Mouse (Mus musculus) hindbrain, embryonic 16.5 days (tissue): ENCODE measurements around the gene Gpx2. TPM values are rescaled to one million over a fixed set of nuclear protein-coding genes. Genes with fewer than 3 reads are reported as not detected.
A peak's percentile ranks its signal among the peaks of the same experiment; 100 is the strongest.

Experiments
- ATAC-seq: fragments of 200-750 bp; cut with Nextera tagmentation; 2 replicates; pipeline ENCODE4 v1.8.0; 2017; ENCODE audit warnings: moderate TSS enrichment, moderate library complexity
- H3K27ac ChIP-seq: fragments of 300-500 bp; sonication (generic); 2 replicates; pipeline ENCODE4 v1.5.1; 2014; ENCODE audit warnings: low read depth, mild to moderate bottlenecking, control low read depth, low read length, moderate library complexity
- H3K27me3 ChIP-seq: fragments of 300-500 bp; sonication (generic); replicated peaks from 2 replicates; pipeline ENCODE4 v1.6.1; 2014; ENCODE audit warnings: low read length; ENCODE audit not compliant: control insufficient read depth, insufficient read depth
- H3K36me3 ChIP-seq: fragments of 300-500 bp; sonication (generic); 2 replicates; pipeline ENCODE4 v1.6.1; 2014; ENCODE audit warnings: mild to moderate bottlenecking, low read length, moderate library complexity, mixed read lengths; ENCODE audit not compliant: control insufficient read depth, insufficient read depth
- H3K4me1 ChIP-seq: fragments of 300-500 bp; sonication (generic); 2 replicates; pipeline ENCODE4 v1.6.1; 2014; ENCODE audit warnings: low read depth, low read length; ENCODE audit not compliant: control insufficient read depth, insufficient read depth
- H3K4me2 ChIP-seq: fragments of 300-500 bp; sonication (generic); 2 replicates; pipeline ENCODE4 v1.6.1; 2014; ENCODE audit warnings: mild to moderate bottlenecking, low read length, control low read depth, moderate library complexity
- H3K4me3 ChIP-seq: fragments of 300-500 bp; sonication (generic); 2 replicates; pipeline ENCODE4 v1.5.1; 2014; ENCODE audit warnings: mild to moderate bottlenecking, low read length, control low read depth, moderate library complexity
- H3K9ac ChIP-seq: fragments of 300-500 bp; sonication (generic); 2 replicates; pipeline ENCODE4 v1.6.1; 2014; ENCODE audit warnings: low read depth, mild to moderate bottlenecking, control low read depth, low read length, moderate library complexity
- H3K9me3 ChIP-seq: fragments of 300-500 bp; sonication (generic); 2 replicates; pipeline ENCODE4 v1.6.1; 2014; ENCODE audit warnings: mild to moderate bottlenecking, low read length, moderate library complexity; ENCODE audit not compliant: control insufficient read depth
- WGBS: fragments of 180-500 bp; shearing (Covaris S2); extraction: QIAGEN DNeasy Blood & Tissue Kit; methylation state at CpG from one replicate; pipeline ENCODE4 v1.1.7; 2014; 5-methylcytosine and 5-hydroxymethylcytosine counted together
- polyA plus RNA-seq: library from polyadenylated mRNA; unstranded; fragments of >200 nt; fragmentation: Nextera tagmentation; extraction: Ambion mirVana; gene quantifications from 2 replicates; pipeline ENCODE4 v1.2.1, GENCODE M21; 2015

Gpx2 gene
- polyA plus RNA-seq, 1 experiment from 2014 or later, result 0.20 TPM

DNA sequence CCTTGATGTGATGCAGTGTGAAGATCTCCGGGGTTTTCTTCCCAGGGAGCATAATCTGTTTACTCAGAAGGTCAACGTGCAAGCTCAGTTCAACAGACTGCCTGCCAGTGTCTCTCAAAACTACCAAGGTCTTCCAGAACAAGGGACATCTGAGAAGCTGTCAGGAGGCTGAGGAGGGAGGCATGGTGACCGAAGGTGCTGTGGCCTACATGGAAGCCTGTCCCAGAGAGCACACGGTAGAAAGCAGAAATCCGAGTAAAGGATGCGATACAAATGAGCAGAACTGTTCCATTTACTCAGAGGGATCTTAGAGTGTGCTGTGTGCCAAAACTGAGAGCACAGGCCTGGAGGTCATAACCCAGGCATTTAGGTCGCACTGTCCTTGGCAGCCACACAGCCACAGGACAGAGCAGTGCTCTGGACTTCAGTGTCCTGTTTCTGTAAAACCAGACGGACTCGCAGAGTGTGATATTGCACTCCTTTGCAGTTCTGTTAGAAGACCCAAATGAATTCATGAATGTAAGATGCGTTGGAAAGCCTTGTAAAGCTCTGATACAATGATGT lies 11.2 kb downstream of the Gpx2 start:
- H3K27ac ChIP-seq, result no peak overlapping the region
- no peak overlapping the region for H3K9ac ChIP-seq
- no peaks in the 10 kb centered on the region for H3K36me3 ChIP-seq
- H3K4me1 ChIP-seq, result no peaks in the 10 kb centered on the region
- no peaks in the 10 kb centered on the region for H3K9me3 ChIP-seq
- no peak overlapping the region for H3K4me3 ChIP-seq
- 74% methylated on average over 10 of the region's 10 CpGs for WGBS
- no peaks in the 10 kb centered on the region for H3K27me3 ChIP-seq
- ATAC-seq, result no peak
- H3K4me2 ChIP-seq, result no peak overlapping the region

DNA sequence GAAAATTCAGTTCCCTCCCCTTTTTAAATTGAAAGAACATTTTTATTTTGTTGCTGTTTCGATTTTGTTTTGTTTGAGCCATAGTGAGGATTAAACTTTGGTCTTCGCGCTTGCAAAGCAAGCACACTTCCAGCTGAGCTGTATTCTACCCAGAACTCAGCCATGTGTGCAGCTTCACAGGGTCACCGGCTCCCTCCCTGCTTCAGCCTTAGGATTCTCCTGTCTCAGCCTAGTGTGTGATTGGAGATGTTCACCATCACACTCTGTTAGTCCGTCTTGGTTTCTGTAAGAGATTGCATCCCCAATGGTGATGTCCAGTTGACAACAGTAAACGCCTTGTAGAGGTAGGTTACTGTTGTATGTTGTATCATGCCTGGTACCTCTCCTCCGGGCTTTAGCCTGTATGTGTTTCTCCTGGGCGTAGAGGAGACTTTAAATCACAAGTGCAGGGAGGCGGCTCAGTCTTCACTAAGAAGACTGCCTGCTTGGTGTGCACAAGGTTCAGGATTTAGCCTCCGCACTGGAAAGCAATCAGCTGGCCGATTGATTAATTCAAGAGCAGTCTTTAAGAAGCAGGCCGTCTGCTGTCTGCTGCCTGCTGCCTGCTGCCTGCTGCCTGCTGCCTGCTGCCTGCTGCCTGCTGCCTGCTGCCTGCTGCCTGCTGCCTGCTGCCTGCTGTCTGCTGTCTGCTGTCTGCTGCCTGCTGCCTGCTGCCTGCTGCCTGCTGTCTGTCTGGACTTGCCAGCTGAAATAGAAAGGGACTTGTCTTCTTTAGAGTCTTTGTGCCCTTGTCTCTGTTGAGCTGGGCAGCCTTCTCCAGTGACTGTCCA lies 14.5 kb downstream of the Gpx2 start:
- Histone ChIP-seq H3K9me3 (no peaks in the 10 kb centered on the region), H3K9ac (no peak overlapping the region), H3K4me3 (no peak overlapping the region), H3K4me2 (no peak overlapping the region), H3K4me1 (no peaks in the 10 kb centered on the region), H3K27me3 (no peaks in the 10 kb centered on the region), H3K27ac (peak overlapping the region; percentile 46), H3K36me3 (no peaks in the 10 kb centered on the region)
- ATAC-seq, result peak; percentile 56; the same call in 1 of the 2 replicates
- 62% methylated on average over 12 of the region's 12 CpGs for WGBS

DNA sequence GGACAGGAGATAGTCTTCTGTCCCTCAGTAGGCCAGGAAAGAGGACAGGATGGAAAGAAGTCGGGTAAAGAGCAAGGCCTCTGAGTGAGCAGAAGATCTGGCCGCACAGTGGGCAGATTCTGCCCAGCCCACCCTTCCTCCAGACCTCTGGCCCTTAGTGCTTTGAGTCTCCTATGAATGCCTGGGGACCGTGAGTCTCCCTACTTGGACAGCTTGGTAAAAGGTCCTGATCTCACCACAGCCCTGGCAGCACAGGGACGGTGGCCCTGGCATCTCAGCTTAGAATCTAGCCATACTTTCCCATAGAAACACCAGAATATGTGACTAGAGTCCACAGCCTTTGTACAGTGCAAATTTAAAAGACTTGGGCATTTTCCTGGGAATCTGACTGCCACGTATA lies 15.4 kb downstream of the Gpx2 start:
- Histone ChIP-seq H3K4me2 (no peak overlapping the region), H3K9ac (no peak overlapping the region), H3K27me3 (no peaks in the 10 kb centered on the region), H3K36me3 (no peaks in the 10 kb centered on the region), H3K4me1 (no peaks in the 10 kb centered on the region), H3K27ac (no peak overlapping the region), H3K4me3 (no peak overlapping the region), H3K9me3 (no peaks in the 10 kb centered on the region)
- 73% methylated on average over 5 of the region's 5 CpGs for WGBS
- ATAC-seq, result no peak

DNA sequence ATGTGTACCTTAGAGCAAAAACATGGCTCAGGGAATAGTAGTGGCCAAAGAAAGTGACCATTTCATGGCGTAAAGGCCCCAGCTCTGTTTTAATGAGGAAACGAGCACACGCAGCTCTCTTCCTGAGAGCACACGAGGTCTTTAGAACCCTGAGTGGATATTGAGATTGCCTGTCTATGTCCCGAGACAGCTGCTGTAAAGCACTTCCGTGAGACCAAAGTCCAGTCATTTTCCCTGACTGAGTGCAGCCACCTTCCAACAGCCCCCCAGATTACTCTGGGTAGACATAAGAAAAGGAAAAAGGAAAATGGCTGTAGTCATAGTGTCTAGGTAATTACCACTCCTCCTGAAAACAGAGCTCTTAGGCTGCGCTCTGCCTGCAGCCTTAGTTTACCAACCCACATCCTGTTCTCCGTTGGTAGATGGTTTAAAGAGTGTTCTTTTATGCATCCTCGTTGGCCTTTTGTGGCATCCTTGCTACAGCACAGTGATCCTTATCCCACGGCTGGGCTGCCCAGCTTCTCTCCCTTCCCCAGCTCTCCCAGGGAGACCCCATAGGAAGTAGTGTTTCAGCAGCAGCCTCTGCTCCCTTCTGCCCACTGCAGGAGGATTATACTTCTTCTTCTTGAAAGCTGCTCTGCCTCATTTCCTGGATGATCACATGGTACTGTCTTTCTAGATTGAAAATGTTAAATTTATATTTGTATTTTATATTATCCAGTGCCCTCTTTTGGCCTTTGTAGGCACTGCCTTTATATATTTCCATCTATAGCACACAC lies 16.9 kb downstream of the Gpx2 start:
- H3K4me3 ChIP-seq, result no peak overlapping the region
- ATAC-seq, result no peak
- no peak overlapping the region for H3K27ac ChIP-seq
- H3K4me2 ChIP-seq, result no peak overlapping the region
- H3K9ac ChIP-seq, result no peak overlapping the region
- H3K27me3 ChIP-seq, result no peaks in the 10 kb centered on the region
- H3K36me3 ChIP-seq, result no peaks in the 10 kb centered on the region
- H3K9me3 ChIP-seq, result no peaks in the 10 kb centered on the region
- WGBS, result 88% methylated on average over 10 of the region's 10 CpGs
- H3K4me1 ChIP-seq, result no peaks in the 10 kb centered on the region

DNA sequence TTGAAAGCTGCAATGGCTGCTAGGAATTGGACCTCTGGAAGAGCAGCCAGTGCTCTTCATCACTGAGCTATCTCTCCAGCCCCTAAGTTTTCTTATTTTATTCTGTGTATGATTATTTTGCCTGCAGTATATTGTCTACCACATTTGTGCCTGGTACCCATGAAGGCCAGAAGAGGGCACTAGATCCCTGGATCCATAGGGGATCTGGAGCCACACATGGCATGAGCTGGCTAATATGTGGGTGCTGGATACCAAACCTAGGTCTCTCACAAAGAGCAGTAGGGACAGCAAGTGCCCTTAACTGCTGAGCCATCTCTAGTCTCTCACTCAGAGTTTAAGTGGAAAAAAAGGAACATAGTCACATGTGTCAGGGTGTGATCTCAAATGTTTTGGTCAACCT lies 17.5 kb downstream of the Gpx2 start:
- H3K9me3 ChIP-seq, result no peaks in the 10 kb centered on the region
- ATAC-seq, result no peak

DNA sequence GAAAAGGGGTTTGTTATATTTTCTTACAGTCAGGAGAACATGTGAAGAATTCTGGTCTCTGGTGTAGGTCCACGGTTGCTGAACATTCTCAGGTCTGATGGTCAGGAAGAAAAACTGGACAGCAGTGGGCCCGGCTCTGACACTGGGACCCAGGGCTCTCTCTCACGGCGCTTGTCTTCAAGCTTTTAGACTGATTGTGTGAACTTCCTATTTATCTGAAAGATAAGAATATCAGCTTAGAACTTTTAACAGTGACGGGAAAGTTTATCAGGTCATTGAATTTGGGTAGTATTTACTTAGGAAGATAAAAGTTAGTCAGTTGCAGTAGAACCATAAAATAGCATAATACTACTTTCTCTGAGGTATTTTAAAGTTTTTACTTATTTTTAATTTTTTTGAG lies 18.5 kb downstream of the Gpx2 start:
- 94% methylated on average over 5 of the region's 5 CpGs for WGBS
- Histone ChIP-seq H3K27me3 (no peaks in the 10 kb centered on the region), H3K4me3 (no peak overlapping the region), H3K9me3 (no peaks in the 10 kb centered on the region), H3K27ac (no peak overlapping the region), H3K36me3 (no peaks in the 10 kb centered on the region), H3K4me1 (no peaks in the 10 kb centered on the region), H3K9ac (no peak overlapping the region), H3K4me2 (no peak overlapping the region)
- ATAC-seq, result no peak

More for the DNA sequence above, 17.5 kb downstream of the Gpx2 start:
- Histone ChIP-seq H3K27me3 (no peaks in the 10 kb centered on the region), H3K4me3 (no peak overlapping the region), H3K9ac (no peak overlapping the region), H3K4me2 (no peak overlapping the region), H3K4me1 (no peaks in the 10 kb centered on the region), H3K36me3 (no peaks in the 10 kb centered on the region), H3K27ac (no peak overlapping the region)

DNA sequence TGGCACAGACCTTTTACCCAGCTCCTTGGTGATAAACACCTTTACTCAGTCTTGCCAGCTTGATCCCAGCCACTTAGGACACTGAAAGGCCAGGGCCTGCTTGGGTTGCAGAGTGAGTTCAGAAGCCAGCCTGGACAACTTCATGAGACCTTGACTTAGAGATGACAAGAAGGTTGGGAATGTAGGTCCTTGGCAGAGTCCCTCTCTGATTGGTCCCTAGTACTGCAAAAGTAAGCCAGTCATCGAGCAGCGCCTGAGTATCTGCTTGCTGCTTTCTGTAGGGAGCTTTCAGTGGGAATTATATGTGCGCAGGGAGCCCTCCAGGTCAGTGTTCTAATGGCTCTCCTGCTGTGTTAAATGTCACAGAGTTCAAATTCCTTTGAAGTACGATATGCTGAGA lies 20.2 kb downstream of the Gpx2 start:
- Histone ChIP-seq H3K27me3 (no peaks in the 10 kb centered on the region), H3K4me1 (no peaks in the 10 kb centered on the region), H3K9ac (no peak overlapping the region), H3K4me3 (no peak overlapping the region), H3K27ac (no peak overlapping the region), H3K4me2 (no peak overlapping the region), H3K9me3 (no peaks in the 10 kb centered on the region), H3K36me3 (no peaks in the 10 kb centered on the region)
- 67% methylated on average over 4 of the region's 4 CpGs for WGBS
- no peak for ATAC-seq

DNA sequence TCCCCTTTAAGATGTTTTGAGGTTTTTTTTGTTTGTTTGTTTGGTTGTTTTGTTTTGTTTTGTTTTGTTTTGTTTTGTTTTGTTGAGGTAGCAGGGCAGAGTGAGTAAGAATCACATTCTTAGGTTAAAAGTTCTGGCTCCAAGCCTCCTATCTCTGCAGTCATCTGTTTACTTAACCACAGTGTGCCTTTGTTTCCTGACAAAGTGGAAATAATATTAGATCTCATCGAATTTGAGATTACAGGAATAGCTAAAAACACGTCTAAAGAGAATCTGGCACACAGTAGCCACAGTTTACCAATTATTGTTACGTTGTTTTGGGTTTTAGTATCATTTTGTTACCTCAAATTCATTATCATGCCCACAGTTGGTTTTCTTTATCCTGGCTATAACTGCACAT lies 20.7 kb downstream of the Gpx2 start:
- Histone ChIP-seq H3K27ac (no peak overlapping the region), H3K36me3 (no peaks in the 10 kb centered on the region), H3K9ac (no peak overlapping the region), H3K4me3 (no peak overlapping the region), H3K27me3 (no peaks in the 10 kb centered on the region), H3K4me2 (no peak overlapping the region), H3K4me1 (no peaks in the 10 kb centered on the region), H3K9me3 (no peaks in the 10 kb centered on the region)
- 88% methylated on average over 3 of the region's 3 CpGs for WGBS
- no peak for ATAC-seq

DNA sequence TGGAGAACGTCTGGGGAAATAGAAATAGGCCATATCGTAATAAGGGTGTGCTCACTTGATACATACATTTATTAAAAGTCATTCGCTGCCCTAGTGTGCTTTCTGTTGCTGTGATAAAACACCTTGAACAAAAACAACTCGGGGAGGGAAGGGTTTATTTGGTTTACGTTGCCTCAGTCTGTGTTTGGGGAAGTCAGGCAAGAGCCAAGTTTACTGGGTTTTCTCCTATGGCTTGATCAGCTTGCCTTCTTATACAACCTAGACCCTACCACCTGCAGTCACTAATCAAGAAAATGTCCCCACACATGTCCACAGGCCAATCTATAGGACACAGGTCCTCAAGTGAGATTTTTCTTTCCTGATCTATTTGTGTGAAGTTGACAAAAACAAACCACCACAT lies 23.8 kb downstream of the Gpx2 start:
- Histone ChIP-seq H3K4me1 (no peaks in the 10 kb centered on the region; the same call in 1 of the 2 replicates), H3K4me3 (no peak overlapping the region), H3K36me3 (no peaks in the 10 kb centered on the region), H3K9ac (no peak overlapping the region), H3K9me3 (no peaks in the 10 kb centered on the region), H3K4me2 (no peak overlapping the region), H3K27me3 (no peaks in the 10 kb centered on the region), H3K27ac (no peak overlapping the region)
- no peak for ATAC-seq
- WGBS, result 89% methylated on average over 5 of the region's 5 CpGs
